Mouse (Mus musculus) spleen, postnatal 10 days (tissue): ENCODE results near the gene Thbs1.

Experiments used
- DNase-seq, 2 experiments: peaks; one replicate each; pipeline ENCODE4 v3.0.0; 2021 to 2022; ENCODE audit warnings: low spot score in 2 of 2

Gene Thbs1

DNA sequence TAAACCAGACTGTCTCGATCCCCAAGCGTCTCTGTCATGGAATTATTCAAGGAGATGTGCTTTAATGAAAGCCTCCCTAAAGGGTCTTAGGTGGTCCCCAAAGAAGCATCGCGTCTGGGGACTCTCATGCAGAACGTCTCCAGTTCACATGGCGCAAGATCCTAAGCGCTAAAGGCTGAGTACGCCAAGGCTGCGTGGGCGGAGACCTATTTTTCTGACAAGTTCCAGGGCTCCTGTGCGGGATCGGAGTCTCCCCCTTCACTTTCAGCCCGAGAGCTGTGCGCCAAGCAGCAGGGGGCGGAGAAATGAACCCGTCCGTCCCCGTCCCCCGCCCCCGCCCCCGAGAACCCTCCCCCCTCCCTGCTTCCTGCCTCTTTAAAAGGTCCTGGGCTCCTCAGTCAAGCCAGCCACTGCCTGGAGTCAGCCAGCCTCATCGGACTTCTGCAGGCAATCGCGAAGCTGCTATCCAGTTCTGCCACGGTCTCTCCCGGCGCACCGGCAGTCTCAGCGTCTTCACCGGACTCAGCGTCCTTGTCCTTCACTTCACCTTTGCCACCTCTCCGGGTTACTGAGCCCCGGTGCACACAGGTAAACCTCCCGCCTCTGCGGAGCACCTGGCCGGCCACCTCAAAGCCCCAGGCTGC lies at the start of gene Thbs1:
Gene Thbs1 (plus strand): TSS at position 389 of the 644 bp plus-strand sequence.
- DNase-seq: peak; percentile 17 to 49

DNA sequence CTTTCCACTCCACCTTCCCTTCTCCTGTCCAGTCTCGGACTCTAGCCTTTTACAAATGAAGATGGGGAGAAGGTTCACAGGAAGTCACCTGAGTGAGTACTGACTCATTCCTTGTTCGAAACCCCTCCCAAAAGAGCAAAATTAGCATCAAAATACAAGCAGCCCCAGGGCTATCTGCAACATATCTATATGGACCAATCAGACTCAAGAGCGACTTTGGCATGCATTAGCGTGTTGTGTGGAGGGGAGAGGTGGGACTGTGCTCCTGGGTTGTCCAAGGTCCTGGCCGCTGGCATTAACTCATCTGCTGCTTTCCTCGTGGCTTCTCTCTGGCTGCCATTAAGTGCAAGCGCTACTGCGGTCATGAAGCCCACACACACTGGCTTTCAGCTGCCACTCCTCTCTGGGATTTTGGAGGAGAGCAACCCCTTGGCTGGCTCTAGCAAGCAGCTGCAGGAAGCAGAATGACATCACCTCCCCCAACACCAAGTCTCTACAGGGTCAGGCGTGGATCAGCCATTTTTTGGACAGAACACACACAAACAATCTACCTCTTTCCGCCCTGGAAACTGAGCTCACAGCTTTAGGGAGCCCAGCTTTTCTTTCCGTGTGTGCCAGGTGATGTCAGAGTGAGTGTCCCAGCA lies 47.4 kb upstream of the Thbs1 start:
- DNase-seq: no peak

DNA sequence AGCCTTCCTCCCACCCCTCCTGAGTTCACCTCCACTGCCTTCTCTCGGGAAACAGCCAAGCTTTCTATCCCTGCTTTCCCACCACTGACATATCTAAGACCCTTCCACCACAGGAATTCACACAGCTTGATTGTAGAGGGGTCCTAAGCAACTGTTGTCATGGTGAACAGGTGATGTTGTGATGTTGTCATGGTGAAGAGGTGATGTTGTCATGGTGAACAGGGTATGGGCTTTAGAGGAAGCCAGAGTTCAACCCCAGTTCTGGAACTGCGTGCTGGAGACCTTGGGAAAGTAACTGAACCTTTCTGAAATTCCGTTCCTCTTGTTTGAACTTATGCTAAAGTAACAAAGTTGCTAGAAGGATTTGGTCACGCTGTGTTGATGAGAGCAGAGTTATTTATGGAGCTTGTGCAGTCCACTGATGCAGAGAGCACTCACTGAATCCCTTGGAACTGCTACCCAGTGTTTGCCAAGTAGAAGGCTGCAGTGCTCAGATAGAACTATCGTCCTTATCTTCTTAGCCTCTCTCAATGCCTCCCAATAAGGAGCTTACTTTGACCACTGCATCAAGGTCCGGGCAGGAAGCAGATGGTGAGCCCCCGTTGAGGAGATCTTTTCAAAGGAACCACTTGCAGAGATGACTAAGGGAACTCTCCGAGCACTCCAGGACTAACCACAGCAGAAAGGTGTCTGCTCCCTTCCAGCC lies 45.5 kb upstream of the Thbs1 start:
- no peak for DNase-seq

DNA sequence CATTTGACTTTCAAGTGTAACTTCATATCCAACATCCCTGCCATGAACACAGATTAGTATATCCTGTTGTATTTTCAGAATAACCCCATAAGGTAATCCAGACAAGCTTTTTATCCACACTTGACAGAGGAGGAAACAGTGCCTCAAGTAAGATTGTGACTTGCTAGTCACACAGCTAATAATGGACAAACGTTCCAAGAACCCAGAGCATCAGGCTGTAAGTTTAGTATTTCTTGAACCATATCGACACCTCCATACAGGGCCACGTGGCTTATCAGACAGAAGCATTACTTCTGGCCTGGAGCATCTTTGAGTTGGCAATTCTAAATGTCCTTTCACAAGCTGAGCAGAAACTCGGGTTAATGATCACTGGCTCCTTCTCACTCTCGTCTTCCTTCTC lies 41.7 kb upstream of the Thbs1 start:
- no peak for DNase-seq

DNA sequence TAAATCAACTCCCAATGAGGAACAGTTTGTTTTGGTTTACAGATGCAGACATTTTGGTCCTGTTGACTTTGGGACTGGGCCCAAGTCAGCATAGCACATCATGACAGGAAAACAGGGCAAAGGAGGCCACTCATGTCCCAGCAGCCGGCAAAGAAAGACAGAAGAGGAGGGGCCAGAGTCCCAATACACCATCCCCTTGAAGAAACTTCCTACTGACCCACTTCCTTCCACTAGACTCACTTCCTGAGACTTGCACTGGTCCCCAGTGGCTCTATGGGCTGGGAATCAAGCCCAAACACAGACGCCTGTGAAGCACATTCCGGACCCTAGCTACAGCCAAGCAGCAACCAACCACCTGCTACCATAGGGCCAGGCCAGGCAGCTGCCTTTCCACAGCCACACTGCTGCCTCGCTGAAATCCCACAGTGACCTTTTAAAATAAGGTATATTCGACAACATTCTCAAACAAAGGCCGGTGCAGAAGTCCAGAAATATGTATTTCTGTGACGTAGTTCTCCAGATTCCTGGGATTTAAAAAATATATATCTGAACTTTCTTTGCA lies 38.8 kb upstream of the Thbs1 start:
- no peak for DNase-seq

DNA sequence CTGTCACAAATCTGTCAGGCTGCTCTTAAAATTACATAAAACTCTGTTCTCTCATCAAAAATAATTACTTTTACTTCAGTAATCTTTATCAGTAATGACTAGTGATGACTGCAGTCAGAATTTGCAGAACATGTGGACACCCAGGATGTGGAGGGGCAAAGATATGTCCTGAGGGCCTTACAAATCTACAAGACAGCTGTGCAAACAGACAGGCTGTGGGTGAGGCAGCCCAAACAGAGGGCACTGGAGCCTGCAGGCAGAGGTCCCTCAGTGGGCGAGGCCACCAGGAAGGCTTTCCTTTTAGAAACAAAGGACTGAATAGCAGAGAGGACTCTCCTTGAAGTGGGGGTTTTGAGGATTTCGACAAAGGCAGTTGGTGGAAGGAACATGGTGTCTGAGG lies 37.6 kb upstream of the Thbs1 start:
- DNase-seq: no peak

DNA sequence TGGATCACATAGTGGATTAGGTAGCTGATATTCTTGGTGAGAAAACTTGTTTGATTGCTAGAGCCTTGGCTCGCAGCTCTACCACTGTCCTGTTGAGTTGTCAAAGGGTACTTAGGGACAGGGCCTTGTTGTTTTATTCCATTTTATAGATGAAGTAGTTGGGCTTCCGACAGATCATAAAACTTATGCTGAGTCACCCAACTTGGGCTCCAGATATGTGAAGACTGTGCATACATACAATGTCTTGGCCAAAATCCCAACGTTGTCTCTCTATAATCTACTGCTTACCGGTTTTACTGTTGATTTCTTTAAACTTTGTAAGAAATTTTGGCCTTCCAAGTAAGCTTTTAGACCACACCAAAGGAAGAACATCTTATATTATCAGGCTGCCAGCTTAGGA lies 36.5 kb upstream of the Thbs1 start:
- no peak for DNase-seq

DNA sequence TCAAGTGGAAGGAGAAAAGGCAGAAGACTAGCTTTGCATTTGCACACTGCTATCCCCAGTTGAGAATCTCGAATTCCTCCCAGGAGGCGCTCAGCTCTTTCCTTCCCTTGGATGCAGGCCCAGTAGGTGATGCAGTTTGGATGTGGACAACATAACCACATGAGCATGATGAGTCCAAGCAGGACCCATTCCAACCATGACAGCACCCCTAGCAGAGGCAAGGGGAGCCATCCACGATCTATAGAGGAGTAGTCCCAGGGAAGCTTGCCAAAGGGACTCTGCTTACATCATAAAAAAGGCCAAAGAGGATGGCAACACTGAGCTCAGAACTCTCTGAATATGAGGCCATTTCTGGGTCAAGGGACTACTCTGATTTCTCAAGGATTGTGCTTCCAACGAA lies 32.5 kb upstream of the Thbs1 start:
- no peak for DNase-seq

DNA sequence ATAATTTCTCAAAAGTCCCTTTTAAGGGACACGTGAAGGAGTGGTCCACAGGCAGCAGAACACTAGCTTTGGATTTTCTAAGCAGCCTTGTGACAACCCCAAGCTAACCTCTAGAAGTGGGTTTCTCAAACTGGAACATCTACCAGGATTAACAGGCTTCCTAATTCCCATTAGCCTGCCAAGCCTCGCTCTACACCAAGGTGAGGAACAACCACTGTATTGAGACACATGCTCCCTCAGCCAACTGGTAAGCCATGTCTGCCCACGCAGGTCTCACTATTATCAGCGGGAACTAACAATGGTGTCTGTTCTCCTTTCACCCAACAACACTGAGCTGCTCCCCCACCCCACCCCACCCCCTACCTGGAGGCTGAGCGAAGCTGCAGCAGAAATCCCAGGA lies 30.1 kb upstream of the Thbs1 start:
- no peak for DNase-seq

DNA sequence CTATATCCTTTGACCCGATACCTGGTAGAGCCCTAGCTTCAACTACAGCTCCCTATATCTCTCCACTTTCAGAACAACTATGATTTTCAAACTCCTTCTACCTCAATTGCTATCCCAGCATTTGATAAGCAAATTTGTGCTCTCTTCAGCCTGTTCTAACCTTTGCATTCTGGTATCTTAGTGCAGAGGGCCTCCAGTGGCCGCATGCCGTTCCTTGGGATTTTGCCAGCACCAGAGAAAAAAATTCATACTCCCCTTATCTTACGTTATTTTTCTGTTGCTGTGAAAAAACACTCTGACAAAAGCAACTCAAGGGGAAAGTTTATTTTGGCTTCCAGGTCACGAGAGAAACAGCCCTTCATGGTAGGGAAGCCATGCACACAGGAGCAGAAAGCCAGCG lies 28.0 kb upstream of the Thbs1 start:
- no peak for DNase-seq

DNA sequence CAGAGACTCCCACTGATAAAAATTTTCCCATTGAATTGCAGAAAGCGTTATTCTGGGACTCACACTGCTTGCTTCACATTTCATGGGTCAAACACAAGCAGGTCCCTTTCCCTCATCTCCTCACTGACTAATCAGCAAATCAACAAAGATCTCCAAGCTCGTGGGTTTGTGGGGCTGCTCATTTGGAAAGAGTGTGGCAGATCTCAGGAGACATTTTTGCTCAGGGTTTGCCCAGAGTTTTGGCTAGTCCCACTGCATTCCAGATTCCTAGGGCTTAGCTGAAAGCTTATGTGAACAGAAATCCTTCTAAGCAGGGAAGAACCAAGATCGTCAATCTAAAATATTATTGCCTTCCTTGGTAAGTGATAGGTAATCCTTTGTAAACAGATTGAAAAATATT lies 27.0 kb upstream of the Thbs1 start:
- no peak for DNase-seq

DNA sequence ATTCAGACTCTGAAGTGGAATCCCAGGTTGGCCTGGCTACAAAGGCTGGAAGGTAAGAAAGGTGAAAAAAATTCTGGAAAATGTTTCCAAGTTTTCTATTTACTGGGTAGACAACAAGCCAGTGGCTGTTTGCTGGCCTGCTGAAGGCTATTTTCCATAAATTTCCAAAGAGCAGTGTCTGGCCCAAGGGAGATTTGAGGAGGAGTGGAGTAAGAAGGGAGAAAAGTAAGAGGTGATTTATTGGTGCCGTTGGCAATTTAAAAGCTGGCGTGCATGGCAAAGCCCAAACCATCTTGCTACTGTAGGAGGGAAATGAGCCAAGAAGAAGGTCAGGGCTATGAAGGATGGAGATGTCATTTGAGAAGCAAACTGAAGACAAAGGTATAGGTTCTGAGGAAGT lies 26.0 kb upstream of the Thbs1 start:
- DNase-seq: no peak

DNA sequence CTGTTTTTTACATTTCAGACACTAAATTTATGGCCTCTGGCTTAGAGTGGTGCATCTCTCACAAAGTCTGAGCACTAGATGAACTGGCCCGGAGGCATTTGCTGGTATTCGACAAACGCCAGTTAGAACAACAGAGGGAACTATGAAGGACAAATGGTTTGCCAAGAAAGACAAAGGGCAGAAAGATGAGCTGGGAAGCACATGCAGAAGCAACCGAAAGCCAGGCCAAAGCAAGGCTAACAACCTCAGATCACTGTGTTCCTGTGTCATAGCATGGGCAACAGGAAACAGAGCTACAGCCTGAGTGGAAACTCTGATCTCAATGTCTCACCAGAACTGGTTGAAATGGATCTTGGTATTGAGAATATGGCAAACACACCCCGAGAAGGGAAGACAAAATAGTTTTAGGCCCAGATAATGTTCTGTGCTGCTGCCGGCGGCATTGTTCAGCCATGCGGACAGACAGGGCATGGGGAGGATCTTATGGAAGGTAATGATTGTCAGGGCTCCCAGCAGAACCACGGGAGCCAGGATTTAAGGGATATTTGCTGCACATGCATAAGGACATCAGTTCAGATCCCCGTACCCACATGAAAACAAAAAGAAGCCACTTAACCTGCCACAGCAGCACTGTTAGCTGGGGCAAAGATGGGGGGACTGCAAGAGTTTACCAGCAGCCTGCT lies 24.5 kb upstream of the Thbs1 start:
- no peak for DNase-seq

DNA sequence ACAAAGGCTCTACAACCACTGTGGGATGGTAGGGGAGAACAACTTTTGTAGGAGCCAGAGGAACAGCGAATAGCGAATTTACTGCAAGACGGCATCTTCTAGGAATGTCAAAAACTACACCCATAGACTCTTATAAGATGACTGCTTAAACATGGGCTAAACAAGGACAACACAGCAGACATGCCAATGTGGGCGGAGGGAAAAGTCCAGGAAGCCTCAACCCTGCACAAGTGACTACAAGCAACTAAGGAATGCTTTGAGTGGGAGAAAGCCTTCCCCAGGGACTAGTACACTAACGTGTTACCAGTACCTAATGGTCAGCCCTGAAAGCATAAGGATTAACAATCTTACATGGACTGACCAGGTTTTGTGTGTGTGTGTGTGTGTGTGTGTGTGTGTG lies 20.4 kb upstream of the Thbs1 start:
- DNase-seq: no peak

DNA sequence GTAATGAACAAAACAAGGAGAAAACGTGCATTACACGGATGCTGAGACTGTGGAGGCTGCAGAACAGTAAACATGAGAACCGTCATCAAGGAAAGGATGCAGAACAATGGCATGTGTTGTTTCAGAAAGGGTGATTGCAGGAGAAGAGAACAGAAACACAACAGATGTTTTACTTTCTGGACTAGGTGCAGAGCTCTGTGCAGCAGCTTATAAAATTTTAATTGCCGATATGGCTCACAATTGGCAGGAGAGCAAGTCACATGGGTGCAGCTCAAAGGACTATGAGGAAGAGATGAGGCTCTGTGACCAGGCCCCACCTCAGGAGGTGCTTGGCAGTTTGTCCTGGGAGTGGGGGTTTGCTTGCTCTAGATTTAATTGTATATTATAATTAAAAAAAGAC lies 12.6 kb upstream of the Thbs1 start:
- DNase-seq: no peak

DNA sequence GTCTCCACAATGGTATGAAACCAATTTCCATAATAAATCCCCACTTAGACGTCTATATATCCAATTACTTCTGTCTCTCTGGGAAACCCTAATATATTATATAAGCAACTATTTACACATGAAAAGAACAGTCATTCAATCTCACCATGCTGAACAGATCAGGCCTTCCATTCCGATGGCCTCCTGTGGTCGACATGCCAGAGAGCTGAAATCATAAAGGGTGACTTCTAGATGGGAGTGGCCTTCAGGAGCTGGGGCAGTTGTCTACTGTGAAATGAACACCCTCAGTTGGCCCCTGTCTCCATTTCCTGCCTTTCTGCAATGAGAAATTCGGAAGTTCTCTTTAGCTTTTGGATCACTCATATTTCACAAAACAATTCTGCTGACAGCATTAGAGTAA lies 9.5 kb upstream of the Thbs1 start:
- DNase-seq: no peak

DNA sequence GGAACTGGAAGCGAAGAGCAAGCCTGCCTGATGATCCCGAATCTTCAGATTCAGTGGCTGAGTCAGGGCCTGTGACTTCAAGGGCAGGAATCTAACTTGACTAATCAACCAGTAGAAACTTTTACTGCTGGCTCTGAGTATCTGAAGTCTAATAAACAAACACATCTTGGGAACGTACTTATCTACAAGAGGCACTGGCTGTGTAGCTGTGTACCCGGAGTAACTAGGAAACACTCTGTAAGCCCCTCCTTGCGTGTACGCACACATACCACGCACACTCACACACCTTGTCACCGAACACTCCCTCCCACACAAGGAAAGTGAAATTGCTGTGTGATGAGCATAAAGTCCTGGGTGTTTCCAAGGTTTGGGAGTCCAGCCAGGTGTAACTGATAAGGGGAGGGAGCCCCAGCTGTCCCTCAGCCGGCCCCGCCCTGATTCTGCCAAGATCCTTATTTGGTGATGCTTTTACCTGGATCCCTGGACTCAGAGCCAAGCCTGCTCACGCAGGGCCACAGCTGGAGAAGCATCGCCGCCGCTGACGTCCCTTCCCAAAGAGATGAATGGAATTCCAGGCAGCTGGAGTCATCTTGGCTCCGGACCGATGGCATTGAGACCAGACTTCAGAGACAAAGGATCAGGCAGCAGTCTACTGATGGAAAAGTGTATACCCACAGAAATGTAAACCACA lies 1.3 kb upstream of the Thbs1 start:
- DNase-seq: no peak

DNA sequence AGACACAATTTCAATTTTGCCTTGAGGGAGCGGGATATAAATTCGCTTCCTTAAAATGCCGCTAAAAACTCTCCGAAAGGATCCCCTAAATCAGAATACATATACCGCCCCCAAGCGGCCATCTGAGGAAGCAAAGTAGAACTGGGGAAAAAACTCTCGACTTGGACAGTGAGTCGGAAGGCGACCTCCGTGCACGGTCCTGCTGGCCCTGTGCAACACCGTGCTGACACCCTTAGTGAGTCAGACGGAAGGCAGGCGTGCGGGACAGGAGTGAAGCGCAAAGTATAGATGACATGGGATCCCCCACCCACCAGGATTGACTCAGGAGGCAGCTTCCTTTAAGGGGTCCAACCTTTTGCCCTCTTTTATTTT lies 574 bp upstream of the Thbs1 start:
- peak; percentile 59 to 80 for DNase-seq

DNA sequence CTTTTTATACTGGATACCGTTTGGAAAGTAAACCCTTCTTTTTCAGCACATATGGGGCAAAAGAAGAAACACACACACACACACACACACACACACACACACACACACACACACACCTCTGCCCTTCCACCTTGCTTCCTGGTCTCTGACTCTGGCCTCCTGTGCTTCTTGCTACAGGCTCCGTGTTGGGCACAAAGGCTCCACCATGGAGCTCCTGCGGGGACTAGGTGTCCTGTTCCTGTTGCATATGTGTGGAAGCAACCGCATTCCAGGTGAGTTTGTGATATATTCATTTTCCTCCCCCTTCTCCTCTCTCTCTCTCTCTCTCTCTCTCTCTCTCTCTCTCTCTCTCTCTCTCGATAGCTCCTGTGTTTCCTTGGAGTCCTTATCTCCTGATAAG lies 762 bp downstream of the Thbs1 start:
- no peak for DNase-seq

DNA sequence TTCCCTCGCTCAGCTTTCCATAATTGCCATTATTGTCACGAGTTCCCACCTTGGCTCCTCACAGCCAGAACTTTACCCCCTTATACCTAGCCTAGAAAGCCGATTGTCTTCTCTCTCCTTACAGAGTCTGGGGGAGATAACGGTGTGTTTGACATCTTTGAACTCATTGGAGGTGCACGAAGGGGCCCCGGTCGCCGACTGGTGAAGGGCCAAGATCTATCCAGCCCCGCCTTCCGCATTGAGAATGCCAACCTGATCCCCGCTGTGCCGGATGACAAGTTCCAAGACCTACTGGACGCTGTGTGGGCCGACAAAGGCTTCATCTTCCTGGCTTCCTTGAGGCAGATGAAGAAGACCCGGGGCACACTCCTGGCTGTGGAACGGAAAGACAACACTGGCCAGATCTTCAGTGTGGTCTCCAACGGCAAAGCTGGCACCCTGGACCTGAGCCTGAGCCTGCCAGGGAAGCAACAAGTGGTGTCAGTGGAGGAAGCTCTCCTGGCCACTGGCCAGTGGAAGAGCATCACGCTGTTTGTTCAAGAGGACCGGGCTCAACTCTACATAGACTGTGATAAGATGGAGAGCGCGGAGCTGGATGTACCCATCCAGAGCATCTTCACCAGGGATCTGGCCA lies 1.3 kb downstream of the Thbs1 start:
- no peak for DNase-seq

DNA sequence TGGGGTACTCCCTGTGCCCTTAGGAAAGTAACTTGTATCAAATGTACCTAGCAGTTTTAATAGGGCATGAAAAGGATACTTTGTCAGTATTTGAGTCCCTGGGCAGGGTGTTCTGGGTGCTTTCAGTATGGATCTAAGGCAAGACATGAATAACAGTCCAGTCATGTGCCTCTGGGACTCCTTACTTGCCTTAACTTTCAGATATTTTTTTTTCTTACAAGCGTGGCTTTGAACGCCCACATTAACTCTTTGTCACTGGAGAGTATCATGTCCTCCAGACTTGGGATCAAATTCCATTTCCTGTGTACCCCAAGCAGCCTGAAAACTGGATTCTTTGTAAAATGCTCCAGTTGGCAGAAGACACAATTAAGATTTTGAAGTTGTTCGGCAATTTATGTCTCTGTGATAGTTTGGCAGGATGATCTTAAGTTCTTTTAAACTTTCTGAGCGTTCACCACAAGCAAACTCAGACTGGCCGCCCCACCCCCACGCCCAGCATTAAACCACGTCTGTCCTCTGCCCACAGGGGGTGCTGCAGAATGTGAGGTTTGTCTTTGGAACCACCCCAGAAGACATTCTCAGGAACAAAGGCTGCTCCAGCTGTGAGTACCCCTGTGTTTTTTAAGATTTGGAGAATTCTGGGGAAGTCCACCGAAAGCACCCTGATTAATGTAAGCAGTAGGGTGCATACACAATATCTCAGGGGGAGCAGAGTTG lies 2.3 kb downstream of the Thbs1 start:
- DNase-seq: peak in 1 of 2 experiments; percentile 28
